Mouse (Mus musculus): ENCODE results near the gene Zfp64. TPM values are rescaled to one million over a fixed set of nuclear protein-coding genes. Genes with fewer than 3 reads are reported as not detected.

Zfp64 gene
- polyA plus RNA-seq, 1 experiment from 2014 or later = 37.4 TPM

GRCm38 (mm10) chr2:168980859-168981258 lies 25.5 kb upstream of the Zfp64 start:
- ATAC-seq (ENCODE audit: low FRiP score) = peak; percentile 66
- 49% methylated on average over 6 of the region's 6 CpGs for WGBS
- no peak overlapping the region for H3K4me2 ChIP-seq (replicated peaks; ENCODE audit: low read depth, low read length)

GRCm38 (mm10) chr2:168979742-168980141 lies 24.4 kb upstream of the Zfp64 start:
- Histone ChIP-seq H3K27ac (ENCODE audit: low read depth, low read length) (no peak overlapping the region), H3K9ac (ENCODE audit: low read depth, low read length) (no peak overlapping the region), H3K27me3 (ENCODE audit: control insufficient read depth, insufficient read depth, low read length) (no peaks in the 10 kb centered on the region), H3K4me2 (replicated peaks; ENCODE audit: low read depth, low read length) (no peak overlapping the region), H3K4me1 (replicated peaks; ENCODE audit: control insufficient read depth, insufficient read depth, low read length) (no peaks in the 10 kb centered on the region), H3K9me3 (ENCODE audit: control insufficient read depth, low read length) (no peaks in the 10 kb centered on the region), H3K36me3 (ENCODE audit: control insufficient read depth, insufficient read depth, low read length) (no peaks in the 10 kb centered on the region), H3K4me3 (ENCODE audit: low read depth, low read length) (no peak overlapping the region)
- 38% methylated on average over 11 of the region's 11 CpGs for WGBS
- ATAC-seq (ENCODE audit: low FRiP score) = no peak
- peak; percentile 47 for DNase-seq (ENCODE audit: low spot score)

More at GRCm38 (mm10) chr2:168980859-168981258, 25.5 kb upstream of the Zfp64 start:
- Histone ChIP-seq H3K36me3 (ENCODE audit: control insufficient read depth, insufficient read depth, low read length) (no peaks in the 10 kb centered on the region), H3K9ac (ENCODE audit: low read depth, low read length) (no peak overlapping the region), H3K27ac (ENCODE audit: low read depth, low read length) (no peak overlapping the region), H3K4me3 (ENCODE audit: low read depth, low read length) (no peak overlapping the region), H3K4me1 (replicated peaks; ENCODE audit: control insufficient read depth, insufficient read depth, low read length) (no peaks in the 10 kb centered on the region), H3K27me3 (ENCODE audit: control insufficient read depth, insufficient read depth, low read length) (no peaks in the 10 kb centered on the region), H3K9me3 (ENCODE audit: control insufficient read depth, low read length) (no peaks in the 10 kb centered on the region)
- DNase-seq (ENCODE audit: low spot score) = peak; percentile 47

- Histone ChIP-seq H3K4me1 (replicated peaks; ENCODE audit: control insufficient read depth, insufficient read depth, low read length) (no peaks in the 10 kb centered on the region), H3K36me3 (ENCODE audit: control insufficient read depth, insufficient read depth, low read length) (no peaks in the 10 kb centered on the region), H3K27ac (ENCODE audit: low read depth, low read length) (no peak overlapping the region), H3K9me3 (ENCODE audit: control insufficient read depth, low read length) (no peaks in the 10 kb centered on the region), H3K9ac (ENCODE audit: low read depth, low read length) (no peak overlapping the region), H3K4me2 (replicated peaks; ENCODE audit: low read depth, low read length) (no peak overlapping the region), H3K4me3 (ENCODE audit: low read depth, low read length) (no peak overlapping the region), H3K27me3 (ENCODE audit: control insufficient read depth, insufficient read depth, low read length) (no peaks in the 10 kb centered on the region)
- no peak for ATAC-seq (ENCODE audit: low FRiP score)
- peak; percentile 42 for DNase-seq (ENCODE audit: low spot score)
- 55% methylated on average over 9 of the region's 9 CpGs for WGBS
Measured at GRCm38 (mm10) chr2:168978031-168978430, 22.6 kb upstream of the Zfp64 start.

- no peak for ATAC-seq (ENCODE audit: low FRiP score)
- H3K27ac ChIP-seq (ENCODE audit: low read depth, low read length) = no peak overlapping the region
- H3K36me3 ChIP-seq (ENCODE audit: control insufficient read depth, insufficient read depth, low read length) = no peaks in the 10 kb centered on the region
- H3K9ac ChIP-seq (ENCODE audit: low read depth, low read length) = no peak overlapping the region
- no peaks in the 10 kb centered on the region for H3K9me3 ChIP-seq (ENCODE audit: control insufficient read depth, low read length)
- H3K4me1 ChIP-seq (replicated peaks; ENCODE audit: control insufficient read depth, insufficient read depth, low read length) = no peaks in the 10 kb centered on the region
- DNase-seq (ENCODE audit: low spot score) = no peak
- no peaks in the 10 kb centered on the region for H3K27me3 ChIP-seq (ENCODE audit: control insufficient read depth, insufficient read depth, low read length)
- H3K4me2 ChIP-seq (replicated peaks; ENCODE audit: low read depth, low read length) = no peak overlapping the region
- 91% methylated on average over 20 of the region's 20 CpGs for WGBS
- H3K4me3 ChIP-seq (ENCODE audit: low read depth, low read length) = no peak overlapping the region
Measured at GRCm38 (mm10) chr2:168970131-168970530, 14.7 kb upstream of the Zfp64 start.

GRCm38 (mm10) chr2:168968136-168968925 lies 12.9 kb upstream of the Zfp64 start:
- whole genome bisulfite sequencing = 83% methylated on average over 12 of the region's 12 CpGs
- no peak overlapping the region for H3K4me3 ChIP-seq (ENCODE audit: low read depth, low read length)
- H3K4me1 ChIP-seq (replicated peaks; ENCODE audit: control insufficient read depth, insufficient read depth, low read length) = no peaks in the 10 kb centered on the region
- no peak overlapping the region for H3K4me2 ChIP-seq (replicated peaks; ENCODE audit: low read depth, low read length)
- H3K9ac ChIP-seq (ENCODE audit: low read depth, low read length) = no peak overlapping the region
- H3K27ac ChIP-seq (ENCODE audit: low read depth, low read length) = no peak overlapping the region
- no peak for ATAC-seq (ENCODE audit: low FRiP score)
- H3K36me3 ChIP-seq (ENCODE audit: control insufficient read depth, insufficient read depth, low read length) = no peaks in the 10 kb centered on the region
- no peak for DNase-seq (ENCODE audit: low spot score)
- H3K9me3 ChIP-seq (ENCODE audit: control insufficient read depth, low read length) = no peaks in the 10 kb centered on the region
- no peaks in the 10 kb centered on the region for H3K27me3 ChIP-seq (ENCODE audit: control insufficient read depth, insufficient read depth, low read length)

GRCm38 (mm10) chr2:168966525-168966924 lies 11.1 kb upstream of the Zfp64 start:
- no peak overlapping the region for H3K9ac ChIP-seq (ENCODE audit: low read depth, low read length)
- no peak overlapping the region for H3K4me3 ChIP-seq (ENCODE audit: low read depth, low read length)
- H3K36me3 ChIP-seq (ENCODE audit: control insufficient read depth, insufficient read depth, low read length) = no peaks in the 10 kb centered on the region
- no peak overlapping the region for H3K27ac ChIP-seq (ENCODE audit: low read depth, low read length)
- H3K4me1 ChIP-seq (replicated peaks; ENCODE audit: control insufficient read depth, insufficient read depth, low read length) = no peaks in the 10 kb centered on the region
- H3K27me3 ChIP-seq (ENCODE audit: control insufficient read depth, insufficient read depth, low read length) = no peaks in the 10 kb centered on the region
- WGBS = 81% methylated on average over 6 of the region's 6 CpGs
- DNase-seq (ENCODE audit: low spot score) = no peak
- H3K4me2 ChIP-seq (replicated peaks; ENCODE audit: low read depth, low read length) = no peak overlapping the region
- no peaks in the 10 kb centered on the region for H3K9me3 ChIP-seq (ENCODE audit: control insufficient read depth, low read length)
- no peak for ATAC-seq (ENCODE audit: low FRiP score)

GRCm38 (mm10) chr2:168964849-168965248 lies 9.5 kb upstream of the Zfp64 start:
- no peak for ATAC-seq (ENCODE audit: low FRiP score)
- Histone ChIP-seq H3K9ac (ENCODE audit: low read depth, low read length) (no peak overlapping the region), H3K36me3 (ENCODE audit: control insufficient read depth, insufficient read depth, low read length) (no peaks in the 10 kb centered on the region), H3K4me1 (replicated peaks; ENCODE audit: control insufficient read depth, insufficient read depth, low read length) (no peaks in the 10 kb centered on the region), H3K9me3 (ENCODE audit: control insufficient read depth, low read length) (no peaks in the 10 kb centered on the region), H3K4me2 (replicated peaks; ENCODE audit: low read depth, low read length) (no peak overlapping the region), H3K27ac (ENCODE audit: low read depth, low read length) (no peak overlapping the region), H3K4me3 (ENCODE audit: low read depth, low read length) (no peak overlapping the region), H3K27me3 (ENCODE audit: control insufficient read depth, insufficient read depth, low read length) (no peaks in the 10 kb centered on the region)
- DNase-seq (ENCODE audit: low spot score) = no peak
- 93% methylated on average over 5 of the region's 5 CpGs for WGBS

GRCm38 (mm10) chr2:168961729-168962666 lies 6.6 kb upstream of the Zfp64 start:
- no peak overlapping the region for H3K9ac ChIP-seq (ENCODE audit: low read depth, low read length)
- no peak overlapping the region for H3K27ac ChIP-seq (ENCODE audit: low read depth, low read length)
- H3K4me3 ChIP-seq (ENCODE audit: low read depth, low read length) = no peak overlapping the region
- no peaks in the 10 kb centered on the region for H3K9me3 ChIP-seq (ENCODE audit: control insufficient read depth, low read length)
- no peak for ATAC-seq (ENCODE audit: low FRiP score)
- H3K27me3 ChIP-seq (ENCODE audit: control insufficient read depth, insufficient read depth, low read length) = no peaks in the 10 kb centered on the region
- DNase-seq (ENCODE audit: low spot score) = no peak
- no peak overlapping the region for H3K4me2 ChIP-seq (replicated peaks; ENCODE audit: low read depth, low read length)
- no peaks in the 10 kb centered on the region for H3K4me1 ChIP-seq (replicated peaks; ENCODE audit: control insufficient read depth, insufficient read depth, low read length)
- 86% methylated on average over 4 of the region's 4 CpGs for WGBS
- H3K36me3 ChIP-seq (ENCODE audit: control insufficient read depth, insufficient read depth, low read length) = no peaks in the 10 kb centered on the region
